Mouse (Mus musculus): ENCODE results near the gene Fcgbp.
"Not testable (repeated sequence)": the region's sequence is repeated elsewhere in the genome, so short reads cannot be mapped to it uniquely, and the experiment has no call there.

Gene Fcgbp

GRCm38 (mm10) chr7:28149841-28150240, 78.8 kb downstream of the Fcgbp start:
- DNase-seq (ENCODE audit: low spot score in 2 of 2): no peak

DNA sequence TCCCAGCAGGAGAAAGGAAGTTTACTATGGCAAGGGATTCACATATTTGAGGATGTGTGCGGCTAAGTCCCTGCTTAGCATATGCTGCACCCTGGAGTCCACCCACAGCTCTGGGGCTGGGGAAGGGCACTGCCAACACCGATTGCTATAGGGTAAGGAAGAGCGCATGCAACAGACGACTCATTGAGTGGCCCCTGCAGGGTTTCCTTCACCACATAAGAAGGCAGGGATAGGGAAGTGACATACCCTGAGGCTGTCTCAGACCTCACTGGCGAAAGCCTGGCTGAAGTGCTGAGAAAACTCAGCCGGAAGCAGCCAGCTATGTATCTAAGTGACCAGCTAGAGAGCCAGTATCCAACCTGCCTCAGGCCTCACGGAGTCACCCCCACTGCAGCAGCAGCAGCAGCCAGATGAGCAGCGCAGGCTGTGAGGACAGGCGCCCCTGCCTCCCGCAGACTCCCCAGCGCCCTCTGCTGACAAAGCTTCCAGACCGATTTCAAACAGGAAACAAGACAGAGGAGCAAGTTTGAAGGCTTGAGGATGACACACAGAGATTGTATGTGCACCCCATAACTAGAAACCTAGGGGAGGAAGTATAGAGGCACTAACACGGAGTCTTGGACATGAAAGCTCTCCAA, 80.7 kb downstream of the Fcgbp start:
- no peak for DNase-seq (ENCODE audit: low spot score in 2 of 2)

- DNase-seq (ENCODE audit: low spot score in 2 of 2): not testable (repeated sequence)
These were observed 82.6 kb downstream of the Fcgbp start for GRCm38 (mm10) chr7:28153595-28153994.

DNA sequence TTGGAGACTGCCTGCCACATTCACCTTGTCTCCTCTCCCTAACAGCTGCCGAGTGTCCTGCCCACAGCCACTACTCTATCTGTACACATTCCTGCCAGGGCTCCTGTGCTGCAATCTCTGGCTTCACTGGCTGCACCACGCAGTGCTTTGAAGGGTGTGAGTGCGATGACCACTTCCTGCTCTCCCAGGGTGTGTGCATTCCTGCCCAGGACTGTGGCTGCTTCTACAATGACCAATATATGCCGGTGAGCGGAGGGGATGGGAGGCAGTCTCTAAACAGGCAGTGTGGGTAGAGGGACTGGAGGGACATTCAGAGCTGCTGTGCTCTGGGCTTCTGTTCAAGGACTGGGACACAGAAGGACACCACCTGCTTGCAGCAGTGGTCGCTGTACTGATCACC, 88.3 kb downstream of the Fcgbp start:
- no peak for DNase-seq (ENCODE audit: low spot score in 2 of 2)

GRCm38 (mm10) chr7:28159893-28160292, 88.9 kb downstream of the Fcgbp start:
- DNase-seq (ENCODE audit: low spot score in 2 of 2): no peak

DNA sequence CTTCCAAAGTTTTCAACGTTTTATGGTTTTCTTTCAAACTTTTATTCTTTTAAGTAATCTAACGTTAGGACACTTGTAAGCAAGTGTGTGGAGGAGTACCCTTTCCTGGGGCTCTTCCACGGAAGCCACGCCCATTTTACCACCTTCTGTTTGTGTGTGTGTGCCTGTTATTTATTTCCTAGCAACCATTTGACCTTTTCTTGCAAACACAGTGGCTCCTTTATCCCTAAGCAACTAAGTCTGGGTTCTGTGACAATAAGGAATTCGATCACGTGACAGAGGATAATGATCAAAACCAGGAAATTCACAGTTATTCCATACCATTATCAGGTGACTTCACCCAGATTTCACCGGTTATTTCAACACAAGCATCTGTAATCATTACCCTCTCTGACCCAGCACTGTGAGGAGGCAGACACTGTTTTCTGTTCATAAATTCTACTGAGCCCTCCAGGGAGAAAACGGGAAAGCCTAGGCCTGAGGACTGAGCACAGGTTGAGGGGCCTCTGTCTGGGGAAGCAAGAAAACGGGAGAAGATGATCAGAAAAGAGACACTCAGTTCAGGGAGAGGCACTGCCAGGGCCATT, 90.2 kb downstream of the Fcgbp start:
- DNase-seq (ENCODE audit: low spot score in 2 of 2): no peak

DNA sequence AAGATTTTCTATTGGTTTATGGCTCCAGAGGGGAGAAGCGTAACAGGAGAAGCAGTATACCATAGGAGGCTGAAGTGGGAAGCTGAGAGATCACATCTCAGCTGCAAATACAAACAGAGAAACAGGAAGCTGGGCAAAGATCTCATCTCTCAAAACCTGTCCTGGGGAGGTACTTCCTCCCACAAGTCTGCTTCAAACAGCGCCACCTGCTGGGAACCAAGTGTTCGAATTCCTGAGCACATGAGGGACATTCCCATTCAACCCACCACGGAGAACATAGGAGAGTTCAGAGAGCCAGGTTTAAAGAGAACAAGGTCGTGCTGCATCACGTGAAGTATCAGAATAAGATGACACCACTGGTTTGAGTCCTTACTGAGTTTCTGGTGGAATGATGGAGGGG, 94.4 kb downstream of the Fcgbp start:
- DNase-seq (ENCODE audit: low spot score in 2 of 2): no peak

DNA sequence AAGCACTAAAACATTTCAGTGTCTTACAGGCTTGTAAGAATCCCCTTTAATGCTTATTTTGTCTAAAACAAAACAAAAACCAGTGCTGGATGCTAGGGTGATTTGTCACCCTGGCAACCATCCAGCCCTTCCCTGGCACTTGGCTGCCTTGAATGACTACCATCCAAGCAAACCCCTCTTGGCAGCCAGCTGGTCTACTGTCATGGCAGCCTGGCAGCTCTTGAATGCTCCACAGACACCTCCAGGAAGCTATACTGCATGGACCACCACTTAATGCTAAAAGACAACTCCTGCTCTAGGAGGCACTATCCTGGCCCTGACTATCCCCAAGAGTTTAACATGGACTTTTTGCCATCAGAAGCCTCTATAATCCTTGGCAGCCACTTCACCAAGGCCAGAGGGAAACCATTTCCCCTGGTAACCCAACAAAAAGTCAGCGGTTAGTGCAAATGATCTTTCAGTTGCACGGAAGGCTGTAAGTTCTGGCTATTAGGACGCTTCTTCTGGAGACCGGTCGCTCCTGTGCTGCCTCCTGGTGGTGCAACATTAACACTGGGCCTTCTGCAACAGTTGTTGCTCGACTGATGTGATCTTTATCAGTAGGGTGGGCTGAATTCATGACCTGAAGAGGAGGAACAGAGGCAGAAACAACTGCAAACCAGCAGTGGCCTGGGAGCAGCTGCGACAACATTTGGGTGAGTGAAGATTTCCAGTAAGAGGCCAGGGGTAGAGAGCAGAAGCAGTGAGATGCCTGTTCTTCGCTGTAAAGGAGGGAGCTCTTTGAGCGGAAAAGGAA, 97.5 kb downstream of the Fcgbp start:
- DNase-seq (ENCODE audit: low spot score in 2 of 2): no peak

DNA sequence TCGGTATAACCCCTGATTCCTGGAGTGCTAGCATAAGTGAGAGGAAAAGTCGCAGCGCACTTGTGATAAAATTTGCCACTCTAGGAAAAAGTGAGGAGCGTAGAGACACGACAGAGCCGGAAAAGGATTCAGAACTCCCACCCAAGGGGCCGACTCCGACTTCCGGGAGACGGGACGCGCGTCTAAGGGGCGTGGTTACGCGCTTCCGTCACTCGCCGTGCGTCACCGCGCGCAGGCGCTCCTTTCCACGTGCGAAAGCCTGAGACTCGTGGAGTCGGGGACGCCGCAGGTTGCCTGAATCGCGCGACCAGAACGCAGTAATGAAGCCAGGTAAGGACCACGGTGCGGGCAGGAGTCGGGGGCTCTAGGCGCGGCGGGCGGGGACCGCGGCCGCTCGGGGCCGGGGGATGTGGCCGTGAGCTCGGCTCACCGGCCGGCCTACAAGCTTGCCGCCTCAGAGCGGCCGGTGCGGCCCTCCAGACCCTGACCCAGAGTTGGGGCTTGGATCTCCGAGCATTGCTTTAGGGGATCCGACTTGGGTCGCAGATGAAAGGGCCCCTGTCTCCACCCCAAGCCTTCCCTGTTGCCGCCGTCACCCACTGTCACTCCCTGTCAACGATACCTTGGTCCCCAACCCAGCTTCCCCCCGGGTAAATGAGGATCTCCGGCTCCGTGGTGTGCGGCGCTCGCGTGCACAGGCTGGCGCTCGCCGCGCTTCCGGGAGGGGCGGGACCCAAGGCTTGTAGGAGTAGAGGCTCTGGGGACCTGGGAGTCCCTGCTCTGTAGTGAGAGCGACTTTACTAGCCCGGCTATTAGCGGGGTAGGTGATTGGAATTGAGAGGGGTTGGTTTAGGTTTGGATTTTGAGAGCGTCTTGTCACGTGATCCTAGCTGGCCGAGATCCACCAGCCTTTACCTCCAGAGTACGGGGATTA, 98.7 kb downstream of the Fcgbp start, which contains the start of gene Fbl:
Gene Fbl, plus strand, starts transcription at position 222 of the 934 bp plus-strand sequence.
- DNase-seq (ENCODE audit: low spot score in 2 of 2): peak; percentile 85 to 92

Data from right cerebral cortex, postnatal 36 days (tissue).